Mouse (Mus musculus): ENCODE data around the gene Malrd1. TPM values are rescaled to one million over a fixed set of nuclear protein-coding genes. Genes with fewer than 3 reads are reported as not detected.

The Malrd1 gene
- polyA plus RNA-seq, 1 experiment from 2014 or later: 0.09 TPM

GRCm38 (mm10) chr2:16228187-16228832 is 702.0 kb downstream of the Malrd1 start:
- Histone ChIP-seq H3K4me1 (replicated peaks; ENCODE audit: control insufficient read depth, insufficient read depth, low read length) (no peaks in the 10 kb centered on the region), H3K9me3 (ENCODE audit: control insufficient read depth, low read length) (no peaks in the 10 kb centered on the region), H3K9ac (no peak overlapping the region), H3K4me2 (replicated peaks) (no peak overlapping the region), H3K4me3 (replicated peaks; ENCODE audit: low read length) (no peak overlapping the region), H3K36me3 (replicated peaks; ENCODE audit: control insufficient read depth, insufficient read depth) (no peaks in the 10 kb centered on the region), H3K27ac (no peak overlapping the region), H3K27me3 (ENCODE audit: control insufficient read depth, insufficient read depth, low read length) (no peaks in the 10 kb centered on the region)
- DNase-seq (ENCODE audit: low spot score) (no peak), ATAC-seq (ENCODE audit: low FRiP score) (no peak)
- 91% methylated on average over 1 of the region's 1 CpGs for WGBS

- H3K4me2 ChIP-seq (replicated peaks): no peak overlapping the region
- no peaks in the 10 kb centered on the region for H3K4me1 ChIP-seq (replicated peaks; ENCODE audit: control insufficient read depth, insufficient read depth, low read length)
- DNase-seq (ENCODE audit: low spot score): peak; percentile 0
- no peak overlapping the region for H3K9ac ChIP-seq
- H3K4me3 ChIP-seq (replicated peaks; ENCODE audit: low read length): no peak overlapping the region
- no peak for ATAC-seq (ENCODE audit: low FRiP score)
- H3K36me3 ChIP-seq (replicated peaks; ENCODE audit: control insufficient read depth, insufficient read depth): no peaks in the 10 kb centered on the region
- H3K9me3 ChIP-seq (ENCODE audit: control insufficient read depth, low read length): no peaks in the 10 kb centered on the region
- H3K27ac ChIP-seq: no peak overlapping the region
- WGBS: 92% methylated on average over 1 of the region's 1 CpGs
- H3K27me3 ChIP-seq (ENCODE audit: control insufficient read depth, insufficient read depth, low read length): no peaks in the 10 kb centered on the region
These were observed 714.6 kb downstream of the Malrd1 start for GRCm38 (mm10) chr2:16240861-16241260.

GRCm38 (mm10) chr2:16243097-16243496 is 716.8 kb downstream of the Malrd1 start:
- H3K27ac ChIP-seq: no peak overlapping the region
- H3K4me3 ChIP-seq (replicated peaks; ENCODE audit: low read length): no peak overlapping the region

GRCm38 (mm10) chr2:16248861-16249260 is 722.6 kb downstream of the Malrd1 start:
- H3K4me2 ChIP-seq (replicated peaks): no peak overlapping the region
- no peaks in the 10 kb centered on the region for H3K36me3 ChIP-seq (replicated peaks; ENCODE audit: control insufficient read depth, insufficient read depth)
- H3K27ac ChIP-seq: no peak overlapping the region
- H3K9me3 ChIP-seq (ENCODE audit: control insufficient read depth, low read length): no peaks in the 10 kb centered on the region
- no peak for ATAC-seq (ENCODE audit: low FRiP score)
- no peaks in the 10 kb centered on the region for H3K4me1 ChIP-seq (replicated peaks; ENCODE audit: control insufficient read depth, insufficient read depth, low read length)
- no peak overlapping the region for H3K4me3 ChIP-seq (replicated peaks; ENCODE audit: low read length)
- WGBS: 75% methylated on average over 3 of the region's 3 CpGs
- DNase-seq (ENCODE audit: low spot score): no peak
- H3K27me3 ChIP-seq (ENCODE audit: control insufficient read depth, insufficient read depth, low read length): no peaks in the 10 kb centered on the region
- no peak overlapping the region for H3K9ac ChIP-seq

More at GRCm38 (mm10) chr2:16243097-16243496, 716.8 kb downstream of the Malrd1 start:
- H3K9ac ChIP-seq: no peak overlapping the region
- no peak for DNase-seq (ENCODE audit: low spot score)
- no peaks in the 10 kb centered on the region for H3K36me3 ChIP-seq (replicated peaks; ENCODE audit: control insufficient read depth, insufficient read depth)
- 85% methylated on average over 2 of the region's 2 CpGs for WGBS
- ATAC-seq (ENCODE audit: low FRiP score): no peak
- no peak overlapping the region for H3K4me2 ChIP-seq (replicated peaks)
- H3K27me3 ChIP-seq (ENCODE audit: control insufficient read depth, insufficient read depth, low read length): no peaks in the 10 kb centered on the region
- no peaks in the 10 kb centered on the region for H3K9me3 ChIP-seq (ENCODE audit: control insufficient read depth, low read length)
- no peaks in the 10 kb centered on the region for H3K4me1 ChIP-seq (replicated peaks; ENCODE audit: control insufficient read depth, insufficient read depth, low read length)

GRCm38 (mm10) chr2:16252274-16252673 is 726.0 kb downstream of the Malrd1 start:
- DNase-seq (ENCODE audit: low spot score) (no peak), ATAC-seq (ENCODE audit: low FRiP score) (no peak)
- no peak overlapping the region for H3K9ac ChIP-seq
- no peak overlapping the region for H3K27ac ChIP-seq
- no peak overlapping the region for H3K4me2 ChIP-seq (replicated peaks)
- H3K4me1 ChIP-seq (replicated peaks; ENCODE audit: control insufficient read depth, insufficient read depth, low read length): no peaks in the 10 kb centered on the region
- H3K36me3 ChIP-seq (replicated peaks; ENCODE audit: control insufficient read depth, insufficient read depth): no peaks in the 10 kb centered on the region
- H3K9me3 ChIP-seq (ENCODE audit: control insufficient read depth, low read length): no peaks in the 10 kb centered on the region
- no peak overlapping the region for H3K4me3 ChIP-seq (replicated peaks; ENCODE audit: low read length)
- 89% methylated on average over 1 of the region's 1 CpGs for WGBS
- no peaks in the 10 kb centered on the region for H3K27me3 ChIP-seq (ENCODE audit: control insufficient read depth, insufficient read depth, low read length)
